In the genomic region with DNA sequence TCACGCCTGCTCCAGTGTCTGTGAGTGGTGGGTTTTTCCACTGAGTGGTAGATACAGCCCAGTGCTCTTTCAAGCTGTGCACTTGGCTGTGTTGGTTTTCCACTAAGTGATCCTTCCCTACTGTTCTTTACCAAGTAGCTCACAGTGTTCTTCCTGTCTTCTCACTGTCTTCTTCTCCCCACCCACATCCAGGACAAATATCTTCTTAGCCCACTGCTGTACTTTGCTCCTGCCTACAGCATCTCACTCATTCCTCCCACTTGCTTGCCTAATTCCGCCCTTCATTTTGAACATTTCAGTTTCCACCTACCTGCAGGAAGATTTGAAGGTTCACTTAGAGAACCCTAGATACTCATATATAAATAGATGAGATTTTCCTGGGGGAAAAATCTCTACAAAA, we compare ENCODE assay signal across 30 mouse cellular contexts.
DNase-seq lines count a peak whose midpoint lies in the region; TF ChIP-seq lines count a peak whose summit lies in the region.
"Had no signal": no experiment of that assay in that cellular context is flagged by ENCODE, and none has a peak within 500 bp of the region (broad histone marks: within the 10 kb centered on the region; RNA-seq: fewer than 3 reads in every experiment).

No protein-coding gene starts in this region.

- intact Hi-C loops in left cerebral cortex, postnatal 14 days (cut with DNase I) = no loop called here

- no peak for TF ChIP-seq CTCF in layer of hippocampus, adult 2 months (conservative IDR thresholded peaks at IDR 0.05)

- H3K4me3 ChIP-seq in layer of hippocampus, adult 2 months = no peak overlapping the region
- H3K4me3 ChIP-seq: embryonic facial prominence, embryonic 13.5 days; forebrain, embryonic 10.5 days; forebrain, embryonic 15.5 days; heart, adult 2 months; heart, embryonic 12.5 days; hindbrain, embryonic 13.5 days; limb, embryonic 10.5 days; limb, embryonic 15.5 days; liver, embryonic 13.5 days; megakaryocyte, embryonic 14.5 days; midbrain, embryonic 12.5 days; myocyte; neural tube, embryonic 12.5 days had no signal

- H3K27ac ChIP-seq in layer of hippocampus, adult 2 months = peak overlapping the region; percentile 46; the same call in 1 of the 2 replicates
- H3K27ac ChIP-seq: embryonic facial prominence, embryonic 13.5 days; forebrain, embryonic 10.5 days; forebrain, embryonic 15.5 days; heart, adult 2 months; hindbrain, embryonic 13.5 days; limb, embryonic 10.5 days; limb, embryonic 15.5 days; liver, embryonic 13.5 days; midbrain, embryonic 12.5 days; neural tube, embryonic 12.5 days had no signal

- no peak for DNase-seq in layer of hippocampus, adult 2 months (ENCODE audit: low spot score in 2 of 2)
- no peak for DNase-seq in layer of hippocampus, adult 11-12 months (ENCODE audit: low spot score)
- peak; percentile 16 for DNase-seq in right cerebral cortex, postnatal 25 days
- no peak for DNase-seq in right cerebral cortex, postnatal 10 days (ENCODE audit: low spot score in 2 of 2)
- DNase-seq in left cerebral cortex, postnatal 14 days (ENCODE audit: low spot score in 2 of 2) = peak; percentile 7 to 20
- no peak for DNase-seq in cerebellum, adult 8-10 months
- no peak for DNase-seq in heart, adult 18-20 months
- no peak for DNase-seq in heart, adult 11 months
- DNase-seq: adrenal gland, postnatal 14 days; cerebellum, adult 2 months; cerebellum, postnatal 25 days; gastrocnemius, postnatal 25 days; heart, adult 2 months; heart, postnatal 4 days; kidney, adult 8-10 months; kidney, postnatal 10 days; liver, embryonic 13.5 days; lung, adult 18-20 months; lung, postnatal 4 days had no signal

Comparison
In these comparisons a context has a peak if more than half of its experiments do, and no peak if none do; other contexts are left out.
1. DNase-seq: peak in right cerebral cortex, postnatal 25 days (single experiment) and left cerebral cortex, postnatal 14 days (2 of 2); none in layer of hippocampus, adult 2 months (0 of 2), layer of hippocampus, adult 11-12 months (single experiment), right cerebral cortex, postnatal 10 days (0 of 2), cerebellum, adult 8-10 months (single experiment), heart, adult 18-20 months (0 of 2) and heart, adult 11 months (single experiment).